Mouse (Mus musculus) mature B cell (primary cell): ENCODE results near the gene Plin2.
"Not testable (repeated sequence)": the region's sequence is repeated elsewhere in the genome, so short reads cannot be mapped to it uniquely, and the experiment has no call there.

Source experiments
- in situ Hi-C: fragments of 300-500 bp; cut with MboI; formaldehyde crosslinking; loops from 2 replicates; pipeline ENCODE4 v1.14.3; 2019

Gene Plin2

GRCm38 (mm10) chr4:86631831-86632230, 38.0 kb downstream of the Plin2 start:
- in situ Hi-C loops, result no loop called here

GRCm38 (mm10) chr4:86626496-86626895, 43.4 kb downstream of the Plin2 start:
- in situ Hi-C loops, result not testable (repeated sequence)

- in situ Hi-C loops, result no loop called here
Measured at GRCm38 (mm10) chr4:86625463-86625862, 44.4 kb downstream of the Plin2 start.

- in situ Hi-C loops, result not testable (repeated sequence)
Measured at GRCm38 (mm10) chr4:86622532-86622931, 47.3 kb downstream of the Plin2 start.

- in situ Hi-C loops, result no loop called here
Measured at GRCm38 (mm10) chr4:86622116-86622515, 47.7 kb downstream of the Plin2 start.

- in situ Hi-C loops, result no loop called here
Measured at GRCm38 (mm10) chr4:86620506-86620905, 49.4 kb downstream of the Plin2 start.

GRCm38 (mm10) chr4:86612289-86612620, 57.6 kb downstream of the Plin2 start:
- in situ Hi-C loops, result no loop called here

GRCm38 (mm10) chr4:86611524-86612288, 58.2 kb downstream of the Plin2 start, which contains the start of gene Haus6:
Haus6 (minus strand) TSS chr4:86612055.
- in situ Hi-C loops, result no loop called here
